In the genomic region with DNA sequence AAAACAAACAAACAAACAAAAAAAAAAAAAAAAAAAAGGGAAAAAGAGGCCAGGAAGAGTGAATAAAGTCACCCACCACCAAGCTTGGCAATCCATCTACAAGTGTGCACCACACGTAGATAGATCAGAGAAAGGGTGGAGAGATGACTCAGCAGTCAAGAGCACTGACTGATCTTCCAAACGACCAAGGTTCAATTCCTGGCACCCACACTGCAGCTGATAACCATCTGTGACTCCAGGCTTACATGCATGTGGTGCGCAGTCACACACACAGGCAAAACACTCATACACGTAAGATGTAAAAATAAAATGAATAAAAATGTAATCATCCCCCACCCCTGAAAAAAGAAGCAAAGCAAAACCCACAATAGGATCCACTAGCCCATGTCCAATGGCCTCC, we compare ENCODE assay signal across 21 mouse cellular contexts. TPM values are rescaled to one million over a fixed set of nuclear protein-coding genes. Genes with fewer than 3 reads are reported as not detected.
DNase-seq lines count a peak whose midpoint lies in the region; ATAC-seq lines count a peak whose summit lies in the region.
"Had no signal": no experiment of that assay in that cellular context is flagged by ENCODE, and none has a peak within 500 bp of the region (broad histone marks: within the 10 kb centered on the region; RNA-seq: fewer than 3 reads in every experiment).

No protein-coding gene starts in this region.

- WGBS in heart, embryonic 15.5 days, result 62% methylated on average over 4 of the region's 4 CpGs
- 84% methylated on average over 4 of the region's 4 CpGs for WGBS in neural tube, embryonic 15.5 days
- WGBS in intestine, embryonic 16.5 days, result 71% methylated on average over 4 of the region's 4 CpGs
- WGBS in embryonic facial prominence, embryonic 10.5 days, result 89% methylated on average over 4 of the region's 4 CpGs
- 77% methylated on average over 4 of the region's 4 CpGs for WGBS in forebrain, embryonic 14.5 days

- ATAC-seq in heart, embryonic 15.5 days (replicated peaks; ENCODE audit: insufficient number of reproducible peaks, insufficient read depth, low FRiP score, low read depth), result no peak
- no peak for ATAC-seq in neural tube, embryonic 15.5 days (ENCODE audit: low FRiP score)
- ATAC-seq in intestine, embryonic 16.5 days, result 0 out of 2 replicates have a peak, but pooled peaks have one; percentile 24
- ATAC-seq in forebrain, embryonic 14.5 days, result no peak
- ATAC-seq: CD4-positive, CD25-positive, alpha-beta regulatory T cell, adult 4 months had no signal

- no peaks in the 10 kb centered on the region for H3K27me3 ChIP-seq in heart, embryonic 15.5 days
- H3K27me3 ChIP-seq in neural tube, embryonic 15.5 days (replicated peaks), result no peaks in the 10 kb centered on the region
- H3K27me3 ChIP-seq in intestine, embryonic 16.5 days (replicated peaks; ENCODE audit: control insufficient read depth, insufficient read depth, low read length), result no peaks in the 10 kb centered on the region
- no peaks in the 10 kb centered on the region for H3K27me3 ChIP-seq in embryonic facial prominence, embryonic 10.5 days (replicated peaks; ENCODE audit: low read depth, poor library complexity, severe bottlenecking)
- H3K27me3 ChIP-seq in forebrain, embryonic 14.5 days (replicated peaks; ENCODE audit: control insufficient read depth, insufficient read depth, low read length), result no peaks in the 10 kb centered on the region
- H3K27me3 ChIP-seq: neural tube, embryonic 12.5 days; stomach, embryonic 15.5 days had no signal

- no peak overlapping the region for H3K9ac ChIP-seq in heart, embryonic 15.5 days
- no peak overlapping the region for H3K9ac ChIP-seq in neural tube, embryonic 15.5 days (replicated peaks)
- H3K9ac ChIP-seq in intestine, embryonic 16.5 days (ENCODE audit: low read depth, low read length), result no peak overlapping the region
- no peak overlapping the region for H3K9ac ChIP-seq in forebrain, embryonic 14.5 days (ENCODE audit: low read length)
- H3K9ac ChIP-seq: neural tube, embryonic 12.5 days; stomach, embryonic 15.5 days had no signal

- peak overlapping the region; percentile 60 for H3K27ac ChIP-seq in heart, embryonic 15.5 days
- 0 out of 2 replicates have a peak overlapping the region, but pooled peaks have one; percentile 41 for H3K27ac ChIP-seq in neural tube, embryonic 15.5 days (replicated peaks)
- H3K27ac ChIP-seq in intestine, embryonic 16.5 days (ENCODE audit: low read length), result no peak overlapping the region
- no peak overlapping the region for H3K27ac ChIP-seq in embryonic facial prominence, embryonic 10.5 days (replicated peaks)
- no peak overlapping the region for H3K27ac ChIP-seq in forebrain, embryonic 14.5 days (ENCODE audit: low read depth, low read length)
- H3K27ac ChIP-seq: midbrain, embryonic 10.5 days; neural tube, embryonic 12.5 days had no signal

- no peak overlapping the region for H3K4me2 ChIP-seq in heart, embryonic 15.5 days
- no peak overlapping the region for H3K4me2 ChIP-seq in neural tube, embryonic 15.5 days
- no peak overlapping the region for H3K4me2 ChIP-seq in intestine, embryonic 16.5 days (ENCODE audit: low read depth, low read length)
- H3K4me2 ChIP-seq in forebrain, embryonic 14.5 days (ENCODE audit: low read length), result no peak overlapping the region
- H3K4me2 ChIP-seq: neural tube, embryonic 12.5 days; stomach, embryonic 15.5 days had no signal

- DNase-seq in heart, adult 18-20 months, result no peak
- no peak for DNase-seq in neural tube, embryonic 10.5 days (ENCODE audit: extremely low spot score, low spot score)
- DNase-seq in embryonic facial prominence, embryonic 10.5 days (ENCODE audit: low spot score), result no peak
- no peak for DNase-seq in adrenal gland, postnatal 4 days (ENCODE audit: low spot score in 2 of 2)
- DNase-seq in forebrain, embryonic 14.5 days (ENCODE audit: low spot score), result no peak
- DNase-seq: cerebellum, postnatal 10 days; kidney, adult 18-20 months; kidney, postnatal 36 days; thymus, postnatal 25 days had no signal

- H3K9me3 ChIP-seq in heart, embryonic 15.5 days (replicated peaks), result no peaks in the 10 kb centered on the region
- no peaks in the 10 kb centered on the region for H3K9me3 ChIP-seq in neural tube, embryonic 15.5 days (replicated peaks)
- no peaks in the 10 kb centered on the region for H3K9me3 ChIP-seq in intestine, embryonic 16.5 days (ENCODE audit: control insufficient read depth, low read length)
- peaks cover 2% of the 10 kb centered on the region; the same call in 1 of the 2 replicates for H3K9me3 ChIP-seq in embryonic facial prominence, embryonic 10.5 days
- no peaks in the 10 kb centered on the region for H3K9me3 ChIP-seq in forebrain, embryonic 14.5 days (replicated peaks; ENCODE audit: control insufficient read depth, low read length)
- H3K9me3 ChIP-seq: midbrain, embryonic 10.5 days; neural tube, embryonic 12.5 days; stomach, embryonic 15.5 days had no signal

- no peak overlapping the region for H3K4me3 ChIP-seq in heart, embryonic 15.5 days
- no peak overlapping the region for H3K4me3 ChIP-seq in neural tube, embryonic 15.5 days (replicated peaks)
- no peak overlapping the region for H3K4me3 ChIP-seq in intestine, embryonic 16.5 days (ENCODE audit: low read length)
- H3K4me3 ChIP-seq in embryonic facial prominence, embryonic 10.5 days, result no peak overlapping the region
- H3K4me3 ChIP-seq in forebrain, embryonic 14.5 days (ENCODE audit: low read depth, low read length), result no peak overlapping the region
- H3K4me3 ChIP-seq: midbrain, embryonic 10.5 days; neural tube, embryonic 12.5 days; stomach, embryonic 15.5 days had no signal

- peaks cover 34% of the 10 kb centered on the region for H3K4me1 ChIP-seq in heart, embryonic 15.5 days (replicated peaks)
- 0 out of 2 replicates have a peak, but pooled peaks cover 20% of the 10 kb centered on the region for H3K4me1 ChIP-seq in neural tube, embryonic 15.5 days
- H3K4me1 ChIP-seq in intestine, embryonic 16.5 days (ENCODE audit: control insufficient read depth, insufficient read depth, low read length), result peaks cover 3% of the 10 kb centered on the region; the same call in 1 of the 2 replicates
- H3K4me1 ChIP-seq in embryonic facial prominence, embryonic 10.5 days, result peaks cover 12% of the 10 kb centered on the region
- no peaks in the 10 kb centered on the region for H3K4me1 ChIP-seq in forebrain, embryonic 14.5 days (ENCODE audit: control insufficient read depth, insufficient read depth, low read length)

- H3K36me3 ChIP-seq in heart, embryonic 15.5 days, result 0 out of 2 replicates have a peak, but pooled peaks cover 4% of the 10 kb centered on the region
- peaks cover 5% of the 10 kb centered on the region for H3K36me3 ChIP-seq in neural tube, embryonic 15.5 days
- H3K36me3 ChIP-seq in intestine, embryonic 16.5 days (ENCODE audit: control insufficient read depth, insufficient read depth, low read length), result no peaks in the 10 kb centered on the region
- H3K36me3 ChIP-seq in embryonic facial prominence, embryonic 10.5 days (replicated peaks), result peaks cover 54% of the 10 kb centered on the region
- H3K36me3 ChIP-seq in forebrain, embryonic 14.5 days (ENCODE audit: control insufficient read depth, insufficient read depth, low read length), result peaks cover 7% of the 10 kb centered on the region; the same call in 1 of the 2 replicates

RNA-seq across cellular contexts. Expression of a gene that starts 35.7 kb away (rescaled TPM):
- polyA plus RNA-seq in heart, embryonic 15.5 days (2015; fragmentation: Nextera tagmentation; extraction: Ambion mirVana), result 62.8 TPM in 2 replicates
- 10 to 100 TPM; 65.8 to 77.3 TPM for total RNA-seq in heart, adult 18-20 months (2021)
- polyA plus RNA-seq in neural tube, embryonic 15.5 days (2015; fragmentation: Nextera tagmentation; extraction: Ambion mirVana), result 9.2 and 14.8 TPM in 2 replicates
- 48.1 and 50.9 TPM in 2 replicates for polyA plus RNA-seq in intestine, embryonic 16.5 days (2015; fragmentation: Nextera tagmentation; extraction: Ambion mirVana)
- 11.6 and 13.8 TPM in 2 replicates for polyA plus RNA-seq in embryonic facial prominence, embryonic 10.5 days (2016; fragmentation: Nextera tagmentation; extraction: Ambion mirVana)
- total RNA-seq in adrenal gland, postnatal 4 days (2021), result 10 to 100 TPM; 71.9 to 77.5 TPM
- 4.5 and 6.2 TPM in 2 replicates for polyA plus RNA-seq in forebrain, embryonic 14.5 days (2014; fragmentation: Nextera tagmentation; extraction: Ambion mirVana)

RNA-seq across cellular contexts. Expression of a gene that starts 44.7 kb away (rescaled TPM):
- polyA plus RNA-seq in heart, embryonic 15.5 days (2015; fragmentation: Nextera tagmentation; extraction: Ambion mirVana), result 3.5 and 5.7 TPM in 2 replicates
- total RNA-seq in heart, adult 18-20 months (2021), result 1 to 10 TPM; 4.2 to 5.9 TPM
- 6.6 and 7.3 TPM in 2 replicates for polyA plus RNA-seq in neural tube, embryonic 15.5 days (2015; fragmentation: Nextera tagmentation; extraction: Ambion mirVana)
- polyA plus RNA-seq in intestine, embryonic 16.5 days (2015; fragmentation: Nextera tagmentation; extraction: Ambion mirVana), result 3.7 and 4.0 TPM in 2 replicates
- polyA plus RNA-seq in embryonic facial prominence, embryonic 10.5 days (2016; fragmentation: Nextera tagmentation; extraction: Ambion mirVana), result 8.9 and 9.2 TPM in 2 replicates
- total RNA-seq in adrenal gland, postnatal 4 days (2021), result 10 to 100 TPM; 14.4 to 14.6 TPM
- 4.3 and 6.0 TPM in 2 replicates for polyA plus RNA-seq in forebrain, embryonic 14.5 days (2014; fragmentation: Nextera tagmentation; extraction: Ambion mirVana)

RNA-seq across cellular contexts. Expression of a gene that starts 57.2 kb away (rescaled TPM):
- polyA plus RNA-seq in heart, embryonic 15.5 days (2015; fragmentation: Nextera tagmentation; extraction: Ambion mirVana), result 118 and 124 TPM in 2 replicates
- total RNA-seq in heart, adult 18-20 months (2021), result 100 to 1,000 TPM; 134 to 143 TPM
- 108 and 127 TPM in 2 replicates for polyA plus RNA-seq in neural tube, embryonic 15.5 days (2015; fragmentation: Nextera tagmentation; extraction: Ambion mirVana)
- 153 and 156 TPM in 2 replicates for polyA plus RNA-seq in intestine, embryonic 16.5 days (2015; fragmentation: Nextera tagmentation; extraction: Ambion mirVana)
- polyA plus RNA-seq in embryonic facial prominence, embryonic 10.5 days (2016; fragmentation: Nextera tagmentation; extraction: Ambion mirVana), result 180 and 185 TPM in 2 replicates
- 100 to 1,000 TPM; 238 to 243 TPM for total RNA-seq in adrenal gland, postnatal 4 days (2021)
- 142 and 147 TPM in 2 replicates for polyA plus RNA-seq in forebrain, embryonic 14.5 days (2014; fragmentation: Nextera tagmentation; extraction: Ambion mirVana)

RNA-seq across cellular contexts. Expression of a gene that starts 58.6 kb away (rescaled TPM):
- not detected in 2 replicates for polyA plus RNA-seq in heart, embryonic 15.5 days (2015; fragmentation: Nextera tagmentation; extraction: Ambion mirVana)
- total RNA-seq in heart, adult 18-20 months (2021), result not detected
- 0.15 and 0.17 TPM in 2 replicates for polyA plus RNA-seq in neural tube, embryonic 15.5 days (2015; fragmentation: Nextera tagmentation; extraction: Ambion mirVana)
- polyA plus RNA-seq in intestine, embryonic 16.5 days (2015; fragmentation: Nextera tagmentation; extraction: Ambion mirVana), result 0.07 and 0.21 TPM in 2 replicates
- 0.05 TPM in 1 of 2 replicates, not detected in the other for polyA plus RNA-seq in embryonic facial prominence, embryonic 10.5 days (2016; fragmentation: Nextera tagmentation; extraction: Ambion mirVana)
- total RNA-seq in adrenal gland, postnatal 4 days (2021), result under 1 TPM; 0.22 to 0.23 TPM
- 0.16 TPM in 1 of 2 replicates, not detected in the other for polyA plus RNA-seq in forebrain, embryonic 14.5 days (2014; fragmentation: Nextera tagmentation; extraction: Ambion mirVana)
- polyA plus RNA-seq: CD4-positive, CD25-positive, alpha-beta regulatory T cell, adult 4 months; embryonic facial prominence, embryonic 11.5 days; forebrain, embryonic 11.5 days; hindbrain, embryonic 11.5 days; limb, embryonic 11.5 days; midbrain, embryonic 10.5 days; small intestine, adult 2 months had no signal

Comparison
In these comparisons a context has a peak if more than half of its experiments do, and no peak if none do; other contexts are left out.
1. H3K27ac ChIP-seq: peak in heart, embryonic 15.5 days (single experiment) and neural tube, embryonic 15.5 days (single experiment); none in intestine, embryonic 16.5 days (single experiment), embryonic facial prominence, embryonic 10.5 days (single experiment) and forebrain, embryonic 14.5 days (single experiment).